Mouse (Mus musculus) spleen, adult 2 months (tissue): ENCODE data around the gene Ppfia4. TPM values are rescaled to one million over a fixed set of nuclear protein-coding genes. Genes with fewer than 3 reads are reported as not detected.

Experiments used
- DNase-seq, 2 experiments: peaks; one replicate each; pipeline versions ENCODE4 v3.0.0 to v3.0.0-alpha.2; 2012 to 2021; ENCODE audit warnings: low spot score in 2 of 2, low read depth in 1 of 2
- H3K27ac ChIP-seq: fragments of 200-500 bp; 2 replicates; pipeline ENCODE4 v1.5.1; 2012; ENCODE audit warnings: low read length, inconsistent platforms; ENCODE audit not compliant: insufficient read depth
- H3K27me3 ChIP-seq: fragments of 200-500 bp; 2 replicates; pipeline ENCODE4 v1.6.1; 2012; ENCODE audit warnings: mild to moderate bottlenecking, moderate library complexity, low read length, inconsistent platforms; ENCODE audit not compliant: control insufficient read depth, insufficient read depth
- H3K36me3 ChIP-seq: fragments of 200-500 bp; 2 replicates; pipeline ENCODE4 v1.6.1; 2012; ENCODE audit warnings: mild to moderate bottlenecking, low read length, inconsistent platforms; ENCODE audit not compliant: control insufficient read depth, insufficient read depth
- H3K4me1 ChIP-seq: fragments of 200-500 bp; 2 replicates; pipeline ENCODE4 v1.6.1; 2011; ENCODE audit warnings: inconsistent platforms; ENCODE audit not compliant: control insufficient read depth, insufficient read depth, insufficient read length
- H3K4me3 ChIP-seq: fragments of 200-500 bp; 2 replicates; pipeline ENCODE4 v1.5.1; 2011; ENCODE audit warnings: mild to moderate bottlenecking, inconsistent platforms; ENCODE audit not compliant: insufficient read depth, insufficient read length; ENCODE audit errors: extremely low read depth
- CTCF ChIP-seq: fragments of 200-500 bp; IDR thresholded peaks from 2 replicates; pipeline ENCODE4 v1.5.1; 2011; ENCODE audit warnings: mild to moderate bottlenecking, inconsistent platforms; ENCODE audit not compliant: insufficient read depth, insufficient read length, insufficient replicate concordance; ENCODE audit errors: extremely low read depth
- POLR2A ChIP-seq: fragments of 200-500 bp; IDR thresholded peaks from 2 replicates; pipeline ENCODE4 v1.6.1; 2011; ENCODE audit warnings: low read depth, low read length, inconsistent platforms
- WGBS: fragments of 180-500 bp; shearing (Covaris S2); methylation state at CpG from one replicate; pipeline ENCODE4 v1.1.7; 2018; 5-methylcytosine and 5-hydroxymethylcytosine counted together
- polyA plus RNA-seq: library from polyadenylated mRNA; depleted of rRNA; stranded (reverse); fragments of >200 nt; gene quantifications from 2 replicates; pipeline ENCODE4 v1.2.3, GENCODE M21; 2012

Gene Ppfia4
- polyA plus RNA-seq, 1 experiment: 20.1 TPM

- Histone ChIP-seq H3K27me3 (no peaks in the 10 kb centered on the region), H3K4me3 (no peak overlapping the region), H3K27ac (no peak overlapping the region), H3K36me3 (no peaks in the 10 kb centered on the region), H3K4me1 (no peaks in the 10 kb centered on the region)
- TF ChIP-seq POLR2A (no peak), CTCF (no peak)
- no peak for DNase-seq
- 45% methylated on average over 1 of the region's 1 CpGs for WGBS
Measured at GRCm38 (mm10) chr1:134283108-134283507, 49.6 kb downstream of the Ppfia4 start.

DNA sequence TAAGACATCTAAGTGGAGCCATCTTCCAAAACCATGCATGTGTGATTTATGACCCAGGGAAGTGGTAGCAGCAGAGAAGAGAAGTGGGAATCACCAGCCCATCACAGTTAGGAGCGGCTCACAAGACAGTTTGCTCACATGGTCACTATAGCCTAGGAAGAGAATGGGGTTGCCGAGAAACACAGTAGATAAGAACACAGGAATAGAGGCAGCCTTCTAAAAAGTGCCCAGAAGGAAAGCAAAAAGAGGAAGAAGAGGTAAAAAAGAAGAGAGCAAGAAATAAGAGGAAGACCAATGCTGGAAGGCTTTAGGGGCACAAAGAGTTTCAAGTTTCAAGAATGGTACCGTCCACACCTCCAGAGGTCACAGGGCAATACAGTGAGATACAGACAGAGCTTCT is 50.4 kb downstream of the Ppfia4 start:
- H3K4me1 ChIP-seq: no peaks in the 10 kb centered on the region
- H3K36me3 ChIP-seq: no peaks in the 10 kb centered on the region
- WGBS: 31% methylated on average over 3 of the region's 3 CpGs
- H3K27ac ChIP-seq: no peak overlapping the region
- no peaks in the 10 kb centered on the region for H3K27me3 ChIP-seq
- no peak for DNase-seq
- H3K4me3 ChIP-seq: no peak overlapping the region
- TF ChIP-seq CTCF (no peak), POLR2A (no peak)

- 73% methylated on average over 4 of the region's 4 CpGs for WGBS
- no peaks in the 10 kb centered on the region for H3K4me1 ChIP-seq
- no peaks in the 10 kb centered on the region for H3K36me3 ChIP-seq
- TF ChIP-seq CTCF (no peak), POLR2A (no peak)
- no peak for DNase-seq
- no peak overlapping the region for H3K27ac ChIP-seq
- no peaks in the 10 kb centered on the region for H3K27me3 ChIP-seq
- no peak overlapping the region for H3K4me3 ChIP-seq
Measured at GRCm38 (mm10) chr1:134281563-134281962, 51.2 kb downstream of the Ppfia4 start.

- no peaks in the 10 kb centered on the region for H3K36me3 ChIP-seq
- no peak for TF ChIP-seq CTCF
- no peak for TF ChIP-seq POLR2A
- WGBS: 90% methylated on average over 5 of the region's 5 CpGs
- no peak overlapping the region for H3K27ac ChIP-seq
- no peak overlapping the region for H3K4me3 ChIP-seq
- DNase-seq: no peak
- no peaks in the 10 kb centered on the region for H3K27me3 ChIP-seq
- no peaks in the 10 kb centered on the region for H3K4me1 ChIP-seq
Measured at GRCm38 (mm10) chr1:134280174-134280573, 52.6 kb downstream of the Ppfia4 start.

DNA sequence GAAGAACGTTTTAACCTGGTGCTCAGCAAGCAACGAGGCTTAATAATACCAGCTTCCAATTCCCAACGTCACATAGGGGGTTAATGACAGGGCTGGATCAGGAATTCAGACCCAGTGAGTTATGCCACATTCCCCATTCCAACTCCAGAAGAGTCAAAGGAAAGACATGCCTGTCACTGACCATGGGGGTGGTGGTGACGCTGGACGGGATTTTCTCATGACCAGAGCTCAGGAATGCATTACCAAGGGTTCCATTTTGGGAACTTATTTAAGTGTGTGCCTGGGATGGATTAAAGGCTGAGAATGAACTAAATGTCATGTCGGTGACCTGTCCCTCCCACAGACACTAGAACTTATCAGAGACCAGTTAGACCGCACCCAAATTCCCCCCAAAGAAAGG is 55.9 kb downstream of the Ppfia4 start:
- Histone ChIP-seq H3K4me3 (no peak overlapping the region), H3K27me3 (no peaks in the 10 kb centered on the region), H3K4me1 (no peaks in the 10 kb centered on the region), H3K36me3 (no peaks in the 10 kb centered on the region), H3K27ac (no peak overlapping the region)
- TF ChIP-seq CTCF: no peak
- TF ChIP-seq POLR2A: no peak
- no peak for DNase-seq
- WGBS: 90% methylated on average over 7 of the region's 7 CpGs

DNA sequence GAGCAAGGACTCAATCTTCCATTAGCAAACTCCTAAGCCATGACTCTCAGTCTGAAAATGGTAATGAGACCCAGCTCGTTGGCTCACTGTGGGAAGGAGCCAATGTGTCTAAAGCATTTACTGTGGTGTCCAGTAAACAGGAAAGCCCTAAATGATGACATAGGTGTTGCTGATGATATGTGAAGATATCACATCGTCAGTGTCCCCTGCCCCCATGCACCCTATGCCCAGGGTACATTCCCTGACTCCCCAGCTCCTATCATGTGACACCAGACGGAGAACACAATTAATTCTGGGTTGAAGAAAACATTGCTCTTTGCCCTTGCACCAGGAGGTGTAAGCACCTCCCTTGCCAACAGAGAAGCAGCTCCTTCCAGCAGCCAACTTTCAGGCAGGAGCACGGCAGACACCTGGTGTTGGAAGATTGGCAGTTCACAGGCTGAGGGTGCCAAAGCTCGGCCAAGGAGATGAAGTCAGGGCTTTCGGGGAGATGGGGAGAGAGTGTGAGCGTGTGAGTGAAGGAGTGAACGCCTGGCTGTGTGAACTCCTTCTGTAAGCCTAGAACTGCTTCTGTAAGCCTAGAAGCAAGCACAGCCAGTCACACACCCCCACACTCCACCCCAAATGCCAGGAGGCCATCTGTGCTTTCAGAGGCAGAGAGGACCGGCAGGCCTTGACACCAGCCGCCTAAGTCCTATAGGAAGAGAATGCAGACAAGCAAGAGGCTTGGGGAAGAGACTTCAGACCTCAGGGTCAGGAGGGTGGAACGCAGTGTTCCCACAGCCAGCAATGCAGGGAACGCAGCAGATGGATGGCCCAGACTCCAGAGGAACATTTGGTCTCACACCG is 56.9 kb downstream of the Ppfia4 start:
- Histone ChIP-seq H3K36me3 (no peaks in the 10 kb centered on the region), H3K4me3 (no peak overlapping the region), H3K27me3 (no peaks in the 10 kb centered on the region), H3K27ac (no peak overlapping the region), H3K4me1 (no peaks in the 10 kb centered on the region)
- TF ChIP-seq POLR2A (no peak), CTCF (no peak)
- WGBS: 86% methylated on average over 13 of the region's 13 CpGs
- DNase-seq: no peak

- 86% methylated on average over 7 of the region's 7 CpGs for WGBS
Measured at GRCm38 (mm10) chr1:134274483-134274920, 58.2 kb downstream of the Ppfia4 start.

More at GRCm38 (mm10) chr1:134274483-134274920, 58.2 kb downstream of the Ppfia4 start:
- H3K4me1 ChIP-seq: no peaks in the 10 kb centered on the region
- H3K36me3 ChIP-seq: no peaks in the 10 kb centered on the region
- no peaks in the 10 kb centered on the region for H3K27me3 ChIP-seq
- no peak for TF ChIP-seq POLR2A
- TF ChIP-seq CTCF: no peak
- H3K27ac ChIP-seq: no peak overlapping the region
- no peak overlapping the region for H3K4me3 ChIP-seq
- no peak for DNase-seq
